Mouse (Mus musculus) kidney, adult 2 months (tissue): Measurements from ENCODE around the gene Lrrfip1.

Experiments used
- CTCF ChIP-seq: fragments of 200-500 bp; conservative IDR thresholded peaks from 2 replicates; pipeline ENCODE4 v1.5.1; 2011; ENCODE audit warnings: low read depth, mild to moderate bottlenecking, control low read depth, low read length, moderate library complexity, mixed read lengths; ENCODE audit not compliant: insufficient read depth, insufficient read length
- POLR2A ChIP-seq: fragments of 200-500 bp; IDR thresholded peaks from one replicate; pipeline ENCODE4 v1.6.1; 2011; ENCODE audit warnings: low read depth, low read length, control low read depth

GRCm38 (mm10) chr1:91085009-91085408, 86.5 kb downstream of the Lrrfip1 start:
- TF ChIP-seq CTCF, result no peak
- no peak for TF ChIP-seq POLR2A
